Mouse (Mus musculus): Measurements from ENCODE around the gene Tmem259.

- TF ChIP-seq CHD2 (IDR thresholded peaks at IDR 0.05; ENCODE audit: low read depth, low read length) = no peak
- no peak for TF ChIP-seq ZC3H11A (IDR thresholded peaks at IDR 0.05; ENCODE audit: borderline replicate concordance, low read depth, low read length)
- TF ChIP-seq ZNF384 (IDR thresholded peaks at IDR 0.05; ENCODE audit: low read depth, low read length) = no peak
- no peak for TF ChIP-seq HCFC1 (IDR thresholded peaks at IDR 0.05; ENCODE audit: borderline replicate concordance, insufficient read depth, low read length)
Measured at GRCm38 (mm10) chr10:80021320-80021641, 37.2 kb upstream of the Tmem259 start.

All from ES-E14 (cell line).